Mouse (Mus musculus): Measurements from ENCODE around the gene Rab4b. TPM values are rescaled to one million over a fixed set of nuclear protein-coding genes. Genes with fewer than 3 reads are reported as not detected.

Gene Rab4b
- polyA plus RNA-seq, 1 experiment from 2014 or later = 32.7 TPM

GRCm38 (mm10) chr7:27168371-27168770, 10.3 kb downstream of the Rab4b start:
- 68% methylated on average over 5 of the region's 5 CpGs for WGBS (ENCODE audit: insufficient replicate concordance)
- H3K27me3 ChIP-seq (ENCODE audit: insufficient read depth, low read length) = no peaks in the 10 kb centered on the region
- peaks cover 19% of the 10 kb centered on the region for H3K36me3 ChIP-seq (replicated peaks; ENCODE audit: insufficient read depth, low read length)
- H3K9me3 ChIP-seq (ENCODE audit: low read length) = no peaks in the 10 kb centered on the region
- ATAC-seq = no peak
- H3K4me2 ChIP-seq (ENCODE audit: low read depth, low read length) = peak overlapping the region; percentile 61
- H3K9ac ChIP-seq (replicated peaks) = peak overlapping the region; percentile 54
- H3K27ac ChIP-seq (ENCODE audit: low read depth) = peak overlapping the region; percentile 97
- TF ChIP-seq EP300 (IDR thresholded peaks at IDR 0.05; ENCODE audit: low read depth) (no peak), CTCF (IDR thresholded peaks at IDR 0.05; ENCODE audit: low read depth) (no peak)
- peaks cover 37% of the 10 kb centered on the region for H3K4me1 ChIP-seq (ENCODE audit: insufficient read depth)
- no peak for DNase-seq
- H3K4me3 ChIP-seq (ENCODE audit: low read depth, low read length) = no peak overlapping the region

GRCm38 (mm10) chr7:27167475-27168094, 11.1 kb downstream of the Rab4b start:
- peak overlapping the region; percentile 68 for H3K4me3 ChIP-seq (ENCODE audit: low read depth, low read length)
- H3K4me1 ChIP-seq (ENCODE audit: insufficient read depth) = peaks cover 43% of the 10 kb centered on the region
- TF ChIP-seq CTCF (IDR thresholded peaks at IDR 0.05; ENCODE audit: low read depth) (no peak), EP300 (IDR thresholded peaks at IDR 0.05; ENCODE audit: low read depth) (no peak)
- H3K27ac ChIP-seq (ENCODE audit: low read depth) = peak overlapping the region; percentile 97
- H3K4me2 ChIP-seq (ENCODE audit: low read depth, low read length) = peak overlapping the region; percentile 61
- H3K9me3 ChIP-seq (ENCODE audit: low read length) = no peaks in the 10 kb centered on the region
- H3K27me3 ChIP-seq (ENCODE audit: insufficient read depth, low read length) = no peaks in the 10 kb centered on the region
- WGBS (ENCODE audit: insufficient replicate concordance) = 57% methylated on average over 11 of the region's 11 CpGs
- no peak for ATAC-seq
- peak overlapping the region; percentile 82 for H3K9ac ChIP-seq (replicated peaks)
- H3K36me3 ChIP-seq (replicated peaks; ENCODE audit: insufficient read depth, low read length) = peaks cover 16% of the 10 kb centered on the region
- no peak for DNase-seq

GRCm38 (mm10) chr7:27166614-27167474, 11.9 kb downstream of the Rab4b start, which contains the start of gene Egln2:
TSS of gene Egln2 (minus strand) at chr7:27166802.
- peak; percentile 98 for DNase-seq
- 1% methylated on average over 61 of the region's 61 CpGs for WGBS (ENCODE audit: insufficient replicate concordance)
- ATAC-seq = peak; percentile 79
- Histone ChIP-seq H3K9ac (replicated peaks) (peak within 1 kb of the TSS; percentile 82), H3K9me3 (ENCODE audit: low read length) (no peaks in the 10 kb centered on the region), H3K4me3 (ENCODE audit: low read depth, low read length) (peak within 1 kb of the TSS; percentile 68), H3K27me3 (ENCODE audit: insufficient read depth, low read length) (no peaks in the 10 kb centered on the region), H3K27ac (ENCODE audit: low read depth) (peak within 1 kb of the TSS; percentile 97), H3K4me2 (ENCODE audit: low read depth, low read length) (peak within 1 kb of the TSS; percentile 61), H3K4me1 (ENCODE audit: insufficient read depth) (peaks cover 43% of the 10 kb centered on the region), H3K36me3 (replicated peaks; ENCODE audit: insufficient read depth, low read length) (peaks cover 10% of the 10 kb centered on the region)
- TF ChIP-seq EP300 (IDR thresholded peaks at IDR 0.05; ENCODE audit: low read depth) (peak; percentile 94), CTCF (IDR thresholded peaks at IDR 0.05; ENCODE audit: low read depth) (no peak)

- Histone ChIP-seq H3K4me2 (ENCODE audit: low read depth, low read length) (peak overlapping the region; percentile 61), H3K27ac (ENCODE audit: low read depth) (peak overlapping the region; percentile 97), H3K9ac (replicated peaks) (peak overlapping the region; percentile 82), H3K9me3 (ENCODE audit: low read length) (no peaks in the 10 kb centered on the region), H3K4me1 (ENCODE audit: insufficient read depth) (peaks cover 47% of the 10 kb centered on the region), H3K4me3 (ENCODE audit: low read depth, low read length) (peak overlapping the region; percentile 68), H3K27me3 (ENCODE audit: insufficient read depth, low read length) (no peaks in the 10 kb centered on the region), H3K36me3 (replicated peaks; ENCODE audit: insufficient read depth, low read length) (peaks cover 13% of the 10 kb centered on the region)
- DNase-seq (peak; percentile 91), ATAC-seq (peak; percentile 76)
- WGBS (ENCODE audit: insufficient replicate concordance) = 0% methylated on average over 19 of the region's 43 CpGs
- no peak for TF ChIP-seq CTCF (IDR thresholded peaks at IDR 0.05; ENCODE audit: low read depth)
- no peak for TF ChIP-seq EP300 (IDR thresholded peaks at IDR 0.05; ENCODE audit: low read depth)
These were observed 12.5 kb downstream of the Rab4b start for GRCm38 (mm10) chr7:27166229-27166613.

GRCm38 (mm10) chr7:27165696-27166095, 13.0 kb downstream of the Rab4b start:
- Histone ChIP-seq H3K36me3 (replicated peaks; ENCODE audit: insufficient read depth, low read length) (peaks cover 14% of the 10 kb centered on the region), H3K4me2 (ENCODE audit: low read depth, low read length) (peak overlapping the region; percentile 61), H3K4me1 (ENCODE audit: insufficient read depth) (peaks cover 52% of the 10 kb centered on the region), H3K9me3 (ENCODE audit: low read length) (no peaks in the 10 kb centered on the region), H3K27me3 (ENCODE audit: insufficient read depth, low read length) (no peaks in the 10 kb centered on the region), H3K27ac (ENCODE audit: low read depth) (peak overlapping the region; percentile 97), H3K9ac (replicated peaks) (peak overlapping the region; percentile 82), H3K4me3 (ENCODE audit: low read depth, low read length) (peak overlapping the region; percentile 68)
- ATAC-seq = no peak
- WGBS (ENCODE audit: insufficient replicate concordance) = 4% methylated on average over 8 of the region's 8 CpGs
- TF ChIP-seq CTCF (IDR thresholded peaks at IDR 0.05; ENCODE audit: low read depth) (no peak), EP300 (IDR thresholded peaks at IDR 0.05; ENCODE audit: low read depth) (no peak)
- no peak for DNase-seq

GRCm38 (mm10) chr7:27165007-27165655, 13.6 kb downstream of the Rab4b start:
- ATAC-seq (no peak), DNase-seq (peak; percentile 50)
- Histone ChIP-seq H3K27ac (ENCODE audit: low read depth) (peak overlapping the region; percentile 97), H3K36me3 (replicated peaks; ENCODE audit: insufficient read depth, low read length) (peaks cover 18% of the 10 kb centered on the region), H3K9me3 (ENCODE audit: low read length) (no peaks in the 10 kb centered on the region), H3K4me1 (ENCODE audit: insufficient read depth) (peaks cover 56% of the 10 kb centered on the region), H3K4me2 (ENCODE audit: low read depth, low read length) (peak overlapping the region; percentile 61), H3K4me3 (ENCODE audit: low read depth, low read length) (peak overlapping the region; percentile 68), H3K27me3 (ENCODE audit: insufficient read depth, low read length) (no peaks in the 10 kb centered on the region), H3K9ac (replicated peaks) (peak overlapping the region; percentile 82)
- 78% methylated on average over 22 of the region's 23 CpGs for WGBS (ENCODE audit: insufficient replicate concordance)
- no peak for TF ChIP-seq CTCF (IDR thresholded peaks at IDR 0.05; ENCODE audit: low read depth)

All from liver, postnatal 0 days (tissue).